Mouse (Mus musculus) liver, embryonic 14.5 days (tissue): ENCODE data around the gene Hnf1a.

Experiments used
- CTCF ChIP-seq: IDR thresholded peaks from 2 replicates; pipeline ENCODE4 v1.5.1; 2016; ENCODE audit warnings: antibody characterized with exemption, low read depth, control low read depth
- EP300 ChIP-seq: IDR thresholded peaks from 2 replicates; pipeline ENCODE4 v1.6.1; 2016; ENCODE audit warnings: antibody characterized with exemption, low read depth

GRCm38 (mm10) chr5:115011519-115012261, 40.8 kb upstream of the Hnf1a start:
- TF ChIP-seq CTCF, result peak; percentile 41; the same call in 1 of the 2 replicates
- no peak for TF ChIP-seq EP300
